Mouse (Mus musculus): Measurements from ENCODE around the gene Fam78a. TPM values are rescaled to one million over a fixed set of nuclear protein-coding genes. Genes with fewer than 3 reads are reported as not detected.
A peak's percentile ranks its signal among the peaks of the same experiment; 100 is the strongest.

Fam78a gene
- polyA plus RNA-seq, 1 experiment, result 189 TPM

- Histone ChIP-seq H3K4me3 (ENCODE audit: control insufficient read depth, insufficient read depth, low read length) (no peak overlapping the region), H3K27ac (ENCODE audit: control insufficient read depth, insufficient read depth, low read length) (peak overlapping the region; percentile 99), H3K27me3 (ENCODE audit: control insufficient read depth, insufficient read depth, low read length) (no peaks in the 10 kb centered on the region), H3K36me3 (ENCODE audit: control insufficient read depth, insufficient read depth, low read length) (peaks cover 8% of the 10 kb centered on the region), H3K4me1 (replicated peaks; ENCODE audit: control insufficient read depth, insufficient read depth, low read length) (peaks cover 84% of the 10 kb centered on the region)
- no peak for TF ChIP-seq CTCF (IDR thresholded peaks at IDR 0.05; ENCODE audit: borderline replicate concordance, control insufficient read depth, extremely low read depth, insufficient read depth, low read length, poor library complexity)
- no peak for TF ChIP-seq POLR2A (IDR thresholded peaks at IDR 0.05; ENCODE audit: control insufficient read depth, extremely low read depth, insufficient read depth, low read length, poor library complexity)
- DNase-seq, result no peak
- WGBS, result 14% methylated on average over 6 of the region's 6 CpGs
Observed at GRCm38 (mm10) chr2:32060228-32060805, 24.3 kb downstream of the Fam78a start.

GRCm38 (mm10) chr2:32059613-32060012 is 25.0 kb downstream of the Fam78a start:
- H3K27ac ChIP-seq (ENCODE audit: control insufficient read depth, insufficient read depth, low read length), result peak overlapping the region; percentile 99
- DNase-seq, result no peak
- WGBS, result 85% methylated on average over 6 of the region's 6 CpGs
- TF ChIP-seq POLR2A (IDR thresholded peaks at IDR 0.05; ENCODE audit: control insufficient read depth, extremely low read depth, insufficient read depth, low read length, poor library complexity) (no peak), CTCF (IDR thresholded peaks at IDR 0.05; ENCODE audit: borderline replicate concordance, control insufficient read depth, extremely low read depth, insufficient read depth, low read length, poor library complexity) (no peak)
- peaks cover 85% of the 10 kb centered on the region for H3K4me1 ChIP-seq (replicated peaks; ENCODE audit: control insufficient read depth, insufficient read depth, low read length)
- peaks cover 6% of the 10 kb centered on the region for H3K36me3 ChIP-seq (ENCODE audit: control insufficient read depth, insufficient read depth, low read length)
- no peak overlapping the region for H3K4me3 ChIP-seq (ENCODE audit: control insufficient read depth, insufficient read depth, low read length)
- H3K27me3 ChIP-seq (ENCODE audit: control insufficient read depth, insufficient read depth, low read length), result no peaks in the 10 kb centered on the region

DNA sequence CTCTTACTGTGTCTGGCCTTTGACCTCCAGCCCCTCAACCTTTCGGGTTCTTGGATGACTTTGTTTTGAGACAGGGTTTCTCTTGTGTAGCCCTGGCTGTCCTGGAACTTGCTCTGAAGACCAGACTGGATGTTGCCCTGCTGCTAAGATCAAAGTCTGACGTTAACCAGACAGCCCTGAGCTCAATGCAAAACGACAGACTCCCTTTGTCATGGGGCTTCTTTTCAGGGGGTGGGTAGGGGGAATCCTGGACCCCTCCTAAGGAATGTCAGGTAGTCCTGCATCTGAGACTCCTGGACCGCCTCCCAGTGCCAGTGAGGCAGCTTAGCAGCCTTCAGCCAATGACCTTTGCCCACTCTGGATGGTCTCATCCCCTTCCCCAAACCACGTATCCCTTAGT is 25.9 kb downstream of the Fam78a start:
- no peak for DNase-seq
- WGBS, result 53% methylated on average over 5 of the region's 5 CpGs
- no peaks in the 10 kb centered on the region for H3K27me3 ChIP-seq (ENCODE audit: control insufficient read depth, insufficient read depth, low read length)

GRCm38 (mm10) chr2:32058241-32058640 is 26.4 kb downstream of the Fam78a start:
- WGBS, result 59% methylated on average over 9 of the region's 9 CpGs
- H3K4me3 ChIP-seq (ENCODE audit: control insufficient read depth, insufficient read depth, low read length), result peak overlapping the region; percentile 23; the same call in 1 of the 2 replicates
- no peak for DNase-seq
- peaks cover 80% of the 10 kb centered on the region for H3K4me1 ChIP-seq (replicated peaks; ENCODE audit: control insufficient read depth, insufficient read depth, low read length)
- no peaks in the 10 kb centered on the region for H3K36me3 ChIP-seq (ENCODE audit: control insufficient read depth, insufficient read depth, low read length)
- peak overlapping the region; percentile 99 for H3K27ac ChIP-seq (ENCODE audit: control insufficient read depth, insufficient read depth, low read length)
- H3K27me3 ChIP-seq (ENCODE audit: control insufficient read depth, insufficient read depth, low read length), result no peaks in the 10 kb centered on the region
- TF ChIP-seq POLR2A (IDR thresholded peaks at IDR 0.05; ENCODE audit: control insufficient read depth, extremely low read depth, insufficient read depth, low read length, poor library complexity) (no peak), CTCF (IDR thresholded peaks at IDR 0.05; ENCODE audit: borderline replicate concordance, control insufficient read depth, extremely low read depth, insufficient read depth, low read length, poor library complexity) (no peak)

More for the DNA sequence above, 25.9 kb downstream of the Fam78a start:
- no peak overlapping the region for H3K4me3 ChIP-seq (ENCODE audit: control insufficient read depth, insufficient read depth, low read length)
- peak overlapping the region; percentile 99 for H3K27ac ChIP-seq (ENCODE audit: control insufficient read depth, insufficient read depth, low read length)
- H3K36me3 ChIP-seq (ENCODE audit: control insufficient read depth, insufficient read depth, low read length), result no peaks in the 10 kb centered on the region; the same call in 1 of the 2 replicates
- TF ChIP-seq CTCF (IDR thresholded peaks at IDR 0.05; ENCODE audit: borderline replicate concordance, control insufficient read depth, extremely low read depth, insufficient read depth, low read length, poor library complexity) (no peak), POLR2A (IDR thresholded peaks at IDR 0.05; ENCODE audit: control insufficient read depth, extremely low read depth, insufficient read depth, low read length, poor library complexity) (no peak)
- peaks cover 80% of the 10 kb centered on the region for H3K4me1 ChIP-seq (replicated peaks; ENCODE audit: control insufficient read depth, insufficient read depth, low read length)

GRCm38 (mm10) chr2:32057794-32058193 is 26.9 kb downstream of the Fam78a start:
- Histone ChIP-seq H3K27ac (ENCODE audit: control insufficient read depth, insufficient read depth, low read length) (peak overlapping the region; percentile 99), H3K4me3 (ENCODE audit: control insufficient read depth, insufficient read depth, low read length) (peak overlapping the region; percentile 23), H3K27me3 (ENCODE audit: control insufficient read depth, insufficient read depth, low read length) (no peaks in the 10 kb centered on the region), H3K4me1 (replicated peaks; ENCODE audit: control insufficient read depth, insufficient read depth, low read length) (peaks cover 81% of the 10 kb centered on the region), H3K36me3 (ENCODE audit: control insufficient read depth, insufficient read depth, low read length) (no peaks in the 10 kb centered on the region)
- WGBS, result 77% methylated on average over 4 of the region's 4 CpGs
- TF ChIP-seq POLR2A (IDR thresholded peaks at IDR 0.05; ENCODE audit: control insufficient read depth, extremely low read depth, insufficient read depth, low read length, poor library complexity) (no peak), CTCF (IDR thresholded peaks at IDR 0.05; ENCODE audit: borderline replicate concordance, control insufficient read depth, extremely low read depth, insufficient read depth, low read length, poor library complexity) (no peak)
- DNase-seq, result no peak

DNA sequence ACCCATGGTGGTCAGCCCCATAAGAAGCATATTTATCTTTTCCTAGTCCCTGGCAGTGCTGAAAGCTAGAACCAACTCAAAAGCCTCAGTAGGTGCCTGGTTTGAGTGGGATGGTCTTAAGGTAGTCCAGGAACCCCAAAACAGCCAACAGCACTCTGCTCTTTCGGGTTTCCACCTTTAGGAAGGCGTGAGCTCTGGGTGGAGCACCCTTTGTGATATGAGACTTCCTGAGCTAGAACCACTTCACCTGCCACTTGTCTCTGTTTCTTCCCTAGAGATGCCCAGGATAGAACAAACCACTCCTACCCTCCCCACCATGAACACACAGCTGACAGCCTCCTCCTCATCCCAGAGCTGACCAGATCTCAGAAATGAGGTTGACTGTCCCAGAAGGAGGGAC is 27.3 kb downstream of the Fam78a start:
- DNase-seq, result peak; percentile 59
- Histone ChIP-seq H3K36me3 (ENCODE audit: control insufficient read depth, insufficient read depth, low read length) (no peaks in the 10 kb centered on the region), H3K27ac (ENCODE audit: control insufficient read depth, insufficient read depth, low read length) (peak overlapping the region; percentile 99), H3K4me3 (ENCODE audit: control insufficient read depth, insufficient read depth, low read length) (peak overlapping the region; percentile 23), H3K4me1 (replicated peaks; ENCODE audit: control insufficient read depth, insufficient read depth, low read length) (peaks cover 82% of the 10 kb centered on the region), H3K27me3 (ENCODE audit: control insufficient read depth, insufficient read depth, low read length) (no peaks in the 10 kb centered on the region)
- 17% methylated on average over 2 of the region's 2 CpGs for WGBS
- TF ChIP-seq POLR2A (IDR thresholded peaks at IDR 0.05; ENCODE audit: control insufficient read depth, extremely low read depth, insufficient read depth, low read length, poor library complexity) (0 out of 2 replicates have a peak, but pooled peaks have one; percentile 21), CTCF (IDR thresholded peaks at IDR 0.05; ENCODE audit: borderline replicate concordance, control insufficient read depth, extremely low read depth, insufficient read depth, low read length, poor library complexity) (no peak)
